Mouse (Mus musculus): Measurements from ENCODE around the gene Hoxa3.
A peak's percentile ranks its signal among the peaks of the same experiment; 100 is the strongest.

The Hoxa3 gene

GRCm38 (mm10) chr6:52218643-52219215 is 5.6 kb upstream of the Hoxa3 start:
- no peak for DNase-seq

GRCm38 (mm10) chr6:52217895-52218642 is 4.9 kb upstream of the Hoxa3 start:
- DNase-seq, result no peak

GRCm38 (mm10) chr6:52217459-52217768 is 4.3 kb upstream of the Hoxa3 start:
- DNase-seq, result peak; percentile 74

- no peak for DNase-seq
These were observed 3.7 kb upstream of the Hoxa3 start for GRCm38 (mm10) chr6:52216691-52217458.

- DNase-seq, result no peak
These were observed 2.8 kb upstream of the Hoxa3 start for GRCm38 (mm10) chr6:52215771-52216535.

GRCm38 (mm10) chr6:52215070-52215469 is 1.9 kb upstream of the Hoxa3 start:
- DNase-seq, result no peak

- no peak for DNase-seq
These were observed 1.1 kb upstream of the Hoxa3 start for GRCm38 (mm10) chr6:52214271-52214670.

GRCm38 (mm10) chr6:52212556-52213118 is 499 bp downstream of the Hoxa3 start:
- DNase-seq, result no peak

- no peak for DNase-seq
These were observed 1.2 kb downstream of the Hoxa3 start for GRCm38 (mm10) chr6:52211961-52212360.

GRCm38 (mm10) chr6:52211170-52211935 is 1.8 kb downstream of the Hoxa3 start:
- DNase-seq, result peak; percentile 77

GRCm38 (mm10) chr6:52209685-52210046 is 3.5 kb downstream of the Hoxa3 start:
- no peak for DNase-seq

- no peak for DNase-seq
These were observed 4.1 kb downstream of the Hoxa3 start for GRCm38 (mm10) chr6:52208868-52209684.

GRCm38 (mm10) chr6:52208072-52208867 is 4.9 kb downstream of the Hoxa3 start, which contains the start of gene Hoxa6:
TSS of gene Hoxa6 (minus strand) at chr6:52208722.
- no peak for DNase-seq

- no peak for DNase-seq
These were observed 5.5 kb downstream of the Hoxa3 start for GRCm38 (mm10) chr6:52207684-52207976.

- DNase-seq, result no peak
These were observed 6.1 kb downstream of the Hoxa3 start for GRCm38 (mm10) chr6:52206882-52207683.

- DNase-seq, result no peak
These were observed 7.2 kb downstream of the Hoxa3 start for GRCm38 (mm10) chr6:52205638-52206621.

GRCm38 (mm10) chr6:52205221-52205620 is 7.9 kb downstream of the Hoxa3 start:
- no peak for DNase-seq

- DNase-seq, result no peak
These were observed 8.9 kb downstream of the Hoxa3 start, which contains the start of gene Hoxa5 for GRCm38 (mm10) chr6:52204050-52204752. TSS of gene Hoxa5 (minus strand) at chr6:52204587.

Data from thymus, postnatal 14 days (tissue).